In the genomic region with DNA sequence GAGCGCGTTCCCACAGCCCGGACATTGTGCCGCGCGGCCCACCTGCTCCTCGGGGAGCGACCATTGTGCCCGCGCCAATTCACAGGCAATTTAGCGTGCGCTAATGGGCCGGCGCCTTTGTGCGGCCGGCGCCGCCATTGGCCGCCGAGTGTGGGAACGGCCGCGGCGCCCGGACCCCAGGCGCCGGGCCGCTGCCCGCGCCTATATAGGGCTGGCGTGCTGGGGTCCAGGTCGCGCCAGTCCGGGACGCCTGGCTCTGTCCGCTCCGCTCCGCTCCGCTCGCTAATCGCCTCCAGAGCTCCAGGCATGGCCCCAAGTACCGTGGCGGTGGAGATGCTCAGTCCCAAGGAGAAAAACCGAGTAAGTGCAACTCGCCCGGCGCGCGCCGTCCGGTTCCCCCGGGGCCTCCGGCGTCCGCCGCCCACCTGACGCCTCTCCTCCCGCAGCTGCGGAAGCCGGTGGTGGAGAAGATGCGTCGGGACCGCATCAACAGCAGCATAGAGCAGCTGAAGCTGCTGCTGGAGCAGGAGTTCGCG, we compare ENCODE assay signal across 8 mouse cellular contexts. TPM values are rescaled to one million over a fixed set of nuclear protein-coding genes. Genes with fewer than 3 reads are reported as not detected.
DNase-seq lines count a peak whose midpoint lies in the region; ATAC-seq and TF ChIP-seq lines count a peak whose summit lies in the region.

A gene (plus strand): TSS at position 234 of the 536 bp plus-strand sequence.

- H3K27me3 ChIP-seq in E14TG2a.4 (ENCODE audit: insufficient read depth, low read length) = peaks cover 76% of the 10 kb centered on the region
- H3K27me3 ChIP-seq in embryonic facial prominence, embryonic 13.5 days = peaks cover 74% of the 10 kb centered on the region
- peaks cover 74% of the 10 kb centered on the region for H3K27me3 ChIP-seq in liver, embryonic 14.5 days (ENCODE audit: control insufficient read depth, insufficient read depth, low read length)

- WGBS in embryonic facial prominence, embryonic 13.5 days = under 1% methylated on average over 65 of the region's 65 CpGs
- 1% methylated on average over 65 of the region's 65 CpGs for WGBS in liver, embryonic 14.5 days (ENCODE audit: insufficient replicate concordance)

- intact Hi-C loops in heart, postnatal 25 days (cut with DNase I) = no loop called here

- no peak for TF ChIP-seq EP300 in liver, embryonic 14.5 days (IDR thresholded peaks at IDR 0.05; ENCODE audit: low read depth)

- H3K27ac ChIP-seq in embryonic facial prominence, embryonic 13.5 days = no peak within 1 kb of the TSS
- H3K27ac ChIP-seq in liver, embryonic 14.5 days = no peak within 1 kb of the TSS

- no peak for TF ChIP-seq CTCF in E14TG2a.4 (conservative IDR thresholded peaks at IDR 0.05; ENCODE audit: low read length)
- TF ChIP-seq CTCF in liver, embryonic 14.5 days (IDR thresholded peaks at IDR 0.05; ENCODE audit: low read depth) = no peak

- no peaks in the 10 kb centered on the region for H3K9me3 ChIP-seq in E14TG2a.4 (ENCODE audit: low read length)
- H3K9me3 ChIP-seq in embryonic facial prominence, embryonic 13.5 days = no peaks in the 10 kb centered on the region
- H3K9me3 ChIP-seq in liver, embryonic 14.5 days (ENCODE audit: control insufficient read depth, low read length) = no peaks in the 10 kb centered on the region

- H3K4me3 ChIP-seq in E14TG2a.4 (replicated peaks; ENCODE audit: low read length) = peak within 1 kb of the TSS; percentile 83
- peak within 1 kb of the TSS; percentile 49 for H3K4me3 ChIP-seq in embryonic facial prominence, embryonic 13.5 days
- H3K4me3 ChIP-seq in liver, embryonic 14.5 days (ENCODE audit: insufficient read depth in 1 of 2, low read depth in 2 of 2, low read length in 2 of 2) = peak within 1 kb of the TSS in 1 of 2 experiments; percentile 11; a peak in 2 of 4 replicates

- peak within 1 kb of the TSS; percentile 83 for H3K4me2 ChIP-seq in embryonic facial prominence, embryonic 13.5 days
- peak within 1 kb of the TSS; percentile 6 for H3K4me2 ChIP-seq in liver, embryonic 14.5 days (ENCODE audit: low read depth)

- H3K4me1 ChIP-seq in E14TG2a.4 (replicated peaks; ENCODE audit: low read depth, low read length) = peaks cover 72% of the 10 kb centered on the region
- peaks cover 61% of the 10 kb centered on the region for H3K4me1 ChIP-seq in embryonic facial prominence, embryonic 13.5 days
- H3K4me1 ChIP-seq in liver, embryonic 14.5 days (replicated peaks; ENCODE audit: control insufficient read depth in 2 of 2, insufficient read depth in 2 of 2, low read length in 1 of 2) = peaks cover 8 to 12% of the 10 kb centered on the region in 2 experiments

- H3K9ac ChIP-seq in embryonic facial prominence, embryonic 13.5 days = peak within 1 kb of the TSS; percentile 66
- no peak within 1 kb of the TSS for H3K9ac ChIP-seq in liver, embryonic 14.5 days (replicated peaks)

- H3K36me3 ChIP-seq in E14TG2a.4 (ENCODE audit: insufficient read depth, low read length) = no peaks in the 10 kb centered on the region
- no peaks in the 10 kb centered on the region for H3K36me3 ChIP-seq in embryonic facial prominence, embryonic 13.5 days
- H3K36me3 ChIP-seq in liver, embryonic 14.5 days (replicated peaks; ENCODE audit: control insufficient read depth, insufficient read depth, low read depth) = peaks cover 2% of the 10 kb centered on the region; the same call in 1 of the 2 replicates

- no peak for ATAC-seq in embryonic facial prominence, embryonic 13.5 days (ENCODE audit: insufficient number of reproducible peaks, insufficient read depth, low FRiP score, low TSS enrichment, low read depth)
- ATAC-seq in inflammation-experienced regulatory T-cells, adult 6 months = peak; percentile 5
- ATAC-seq in liver, embryonic 14.5 days (ENCODE audit: insufficient read depth) = no peak

- peak; percentile 92 for DNase-seq in heart, adult 11 months
- no peak for DNase-seq in heart, postnatal 25 days (ENCODE audit: low spot score)
- no peak for DNase-seq in liver, embryonic 14.5 days (ENCODE audit: low read depth in 3 of 3, low spot score in 3 of 3)
- peak; percentile 65 for DNase-seq in right cerebral cortex, postnatal 4 days
- DNase-seq in gastrocnemius, postnatal 10 days = no peak

RNA-seq across cellular contexts. Expression of the gene that starts here (rescaled TPM):
- total RNA-seq in heart, postnatal 25 days (2021) = under 1 TPM in 1 of 2 experiments, not detected in 1; 0.28 TPM
- 4.2 and 6.0 TPM in 2 replicates for polyA plus RNA-seq in embryonic facial prominence, embryonic 13.5 days (2015; fragmentation: Nextera tagmentation; extraction: Ambion mirVana)
- 1 to 10 TPM in 2 of 3 experiments, not detected in 1; 1.2 to 1.3 TPM for polyA plus RNA-seq in inflammation-experienced regulatory T-cells, adult 6 months (2017; shearing (Covaris generic))
- 0.04 and 0.16 TPM in 2 replicates for polyA plus RNA-seq in liver, embryonic 14.5 days (2012; rRNA removed)
- polyA plus RNA-seq in liver, embryonic 14.5 days (2014; fragmentation: Nextera tagmentation; extraction: Ambion mirVana) = not detected in 2 replicates
- under 1 TPM in 1 of 2 experiments, not detected in 1; 0.36 TPM for total RNA-seq in gastrocnemius, postnatal 10 days (2021)

Comparison
In these comparisons a context has a peak if more than half of its experiments do, and no peak if none do; other contexts are left out.
1. DNase-seq: peak in heart, adult 11 months (single experiment) and right cerebral cortex, postnatal 4 days (single experiment); none in heart, postnatal 25 days (single experiment), liver, embryonic 14.5 days (0 of 3) and gastrocnemius, postnatal 10 days (single experiment).